Mouse (Mus musculus) B cell, adult 62 days (primary cell): Measurements from ENCODE around the gene Igf2bp3. TPM values are rescaled to one million over a fixed set of nuclear protein-coding genes. Genes with fewer than 3 reads are reported as not detected.

ENCODE experiments used
- total RNA-seq: library from RNA; stranded (reverse); gene quantifications from 4 replicates; pipeline ENCODE4 v1.2.4, GENCODE M21; 2023

Igf2bp3 gene
- 0.89 to 2.8 TPM (median 1.7 TPM) in 4 replicates for total RNA-seq

GRCm38 (mm10) chr6:49214928-49215747 lies at the start of gene Igf2bp3:
Igf2bp3 (minus strand) TSS chr6:49214957.

GRCm38 (mm10) chr6:49263847-49264243 lies 49.1 kb upstream of the Igf2bp3 start, which contains the start of gene Tra2a:
Tra2a (minus strand) TSS chr6:49264033.

GRCm38 (mm10) chr6:49073304-49074116 lies 141.2 kb downstream of the Igf2bp3 start, which contains the start of gene Malsu1:
Malsu1 (plus strand) TSS chr6:49073795.

GRCm38 (mm10) chr6:49036275-49037267 lies 178.2 kb downstream of the Igf2bp3 start, which contains the start of gene Gpnmb:
Gpnmb (plus strand) TSS chr6:49036546.

Other genes starting within 250 kb of the Igf2bp3 start
- not detected in 4 replicates for gene Doxl2, start 240.0 kb downstream of the Igf2bp3 start, total RNA-seq
- not detected in 4 replicates for gene Svs1, start 228.1 kb downstream of the Igf2bp3 start, total RNA-seq
- gene Gpnmb, start 178.4 kb downstream of the Igf2bp3 start, total RNA-seq = not detected in 4 replicates
- gene Malsu1, start 141.2 kb downstream of the Igf2bp3 start, total RNA-seq = 48.7 to 52.8 TPM (median 51.2 TPM) in 4 replicates
- 225 to 234 TPM (median 226 TPM) in 4 replicates for gene Tra2a, start 49.1 kb upstream of the Igf2bp3 start, total RNA-seq
- 1.5 to 3.3 TPM (median 2.3 TPM) in 4 replicates for gene Ccdc126, start 104.3 kb upstream of the Igf2bp3 start, total RNA-seq
- gene Fam221a, start 152.8 kb upstream of the Igf2bp3 start, total RNA-seq = 0.42 to 3.2 TPM (median 2.1 TPM) in 4 replicates
- not detected in 4 replicates for gene Stk31, start 180.6 kb upstream of the Igf2bp3 start, total RNA-seq